Mouse (Mus musculus): ENCODE results near the gene Smyd1.

DNA sequence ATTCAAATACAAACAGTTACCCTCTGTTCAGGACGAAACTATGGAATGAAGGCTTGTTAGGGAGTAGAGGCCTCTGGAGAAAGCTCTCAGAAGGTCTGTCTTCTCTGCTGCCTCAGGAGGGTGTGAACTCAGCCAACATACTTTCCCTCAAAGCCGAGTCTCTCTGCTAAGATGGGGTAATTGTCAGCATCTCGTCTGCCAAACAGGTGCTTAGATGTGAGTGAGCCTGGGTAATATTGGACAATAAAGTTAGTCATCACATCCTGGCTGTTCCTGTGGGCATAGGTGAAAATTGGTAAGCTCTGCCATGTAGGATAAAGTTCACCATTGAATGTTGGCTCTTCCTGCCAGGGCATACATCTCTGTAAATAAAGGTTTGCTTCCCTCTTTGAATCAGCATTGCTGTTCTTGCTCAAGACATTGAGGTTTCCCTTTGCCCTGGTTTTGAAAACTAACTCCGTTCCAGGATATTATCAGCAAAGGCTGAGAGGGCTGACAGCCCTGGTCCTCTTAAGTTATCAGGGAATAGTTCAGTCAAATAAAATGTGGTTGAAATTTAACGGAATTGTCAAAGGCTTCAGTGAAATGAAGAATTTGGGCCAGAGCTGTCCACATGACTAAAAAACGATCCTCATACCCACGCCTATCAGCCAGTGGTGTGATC lies 137.0 kb downstream of the Smyd1 start:
- TF ChIP-seq HCFC1 (IDR thresholded peaks at IDR 0.05; ENCODE audit: borderline replicate concordance, insufficient read depth, low read length) (no peak), ZNF384 (IDR thresholded peaks at IDR 0.05; ENCODE audit: low read depth, low read length) (no peak)

Measured in ES-E14 (cell line).